Mouse (Mus musculus): ENCODE results near the gene Dnah10. TPM values are rescaled to one million over a fixed set of nuclear protein-coding genes. Genes with fewer than 3 reads are reported as not detected.

The Dnah10 gene
- polyA plus RNA-seq, 1 experiment = 0.30 TPM

- H3K4me1 ChIP-seq (ENCODE audit: control insufficient read depth, insufficient read depth, low read length) = 0 out of 2 replicates have a peak, but pooled peaks cover 7% of the 10 kb centered on the region
- H3K4me3 ChIP-seq (ENCODE audit: insufficient read depth, low read length) = no peak overlapping the region
- TF ChIP-seq CTCF (IDR thresholded peaks at IDR 0.05; ENCODE audit: borderline replicate concordance, insufficient read depth, low read length) (no peak), POLR2A (IDR thresholded peaks at IDR 0.05; ENCODE audit: low read depth, low read length) (no peak)
- no peak overlapping the region for H3K27ac ChIP-seq (ENCODE audit: insufficient read depth, low read length)
Measured at GRCm38 (mm10) chr5:124840202-124840601, 115.3 kb downstream of the Dnah10 start.

DNA sequence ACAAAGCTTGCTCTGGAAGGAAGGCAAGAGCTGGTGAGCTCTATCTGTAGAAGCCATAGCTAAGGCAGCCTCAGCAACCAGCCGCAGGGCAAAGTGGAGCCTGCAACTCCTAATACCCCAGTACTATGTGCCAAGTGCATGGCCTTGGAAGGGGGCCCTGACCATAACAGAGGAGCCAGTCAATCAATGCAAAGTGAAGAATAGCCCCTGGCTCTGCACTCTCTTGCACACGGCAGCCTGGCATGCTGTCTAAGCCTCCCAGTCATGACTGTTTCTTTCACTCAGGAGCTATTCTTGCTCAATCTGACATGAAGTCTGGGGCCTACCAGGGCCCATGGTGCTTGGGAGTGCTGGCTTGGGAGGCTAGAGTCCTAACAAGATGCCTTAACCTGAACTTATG lies 115.8 kb downstream of the Dnah10 start:
- TF ChIP-seq CTCF (IDR thresholded peaks at IDR 0.05; ENCODE audit: borderline replicate concordance, insufficient read depth, low read length) (no peak), POLR2A (IDR thresholded peaks at IDR 0.05; ENCODE audit: low read depth, low read length) (no peak)
- H3K27ac ChIP-seq (ENCODE audit: insufficient read depth, low read length) = no peak overlapping the region
- no peak overlapping the region for H3K4me3 ChIP-seq (ENCODE audit: insufficient read depth, low read length)
- 0 out of 2 replicates have a peak, but pooled peaks cover 7% of the 10 kb centered on the region for H3K4me1 ChIP-seq (ENCODE audit: control insufficient read depth, insufficient read depth, low read length)

GRCm38 (mm10) chr5:124843386-124843785 lies 118.5 kb downstream of the Dnah10 start:
- Histone ChIP-seq H3K4me3 (ENCODE audit: insufficient read depth, low read length) (no peak overlapping the region), H3K4me1 (ENCODE audit: control insufficient read depth, insufficient read depth, low read length) (0 out of 2 replicates have a peak, but pooled peaks cover 7% of the 10 kb centered on the region), H3K27ac (ENCODE audit: insufficient read depth, low read length) (no peak overlapping the region)
- TF ChIP-seq POLR2A (IDR thresholded peaks at IDR 0.05; ENCODE audit: low read depth, low read length) (no peak), CTCF (IDR thresholded peaks at IDR 0.05; ENCODE audit: borderline replicate concordance, insufficient read depth, low read length) (no peak)

GRCm38 (mm10) chr5:124844929-124845328 lies 120.0 kb downstream of the Dnah10 start:
- no peak for TF ChIP-seq POLR2A (IDR thresholded peaks at IDR 0.05; ENCODE audit: low read depth, low read length)
- TF ChIP-seq CTCF (IDR thresholded peaks at IDR 0.05; ENCODE audit: borderline replicate concordance, insufficient read depth, low read length) = no peak
- Histone ChIP-seq H3K4me1 (ENCODE audit: control insufficient read depth, insufficient read depth, low read length) (0 out of 2 replicates have a peak, but pooled peaks cover 7% of the 10 kb centered on the region), H3K4me3 (ENCODE audit: insufficient read depth, low read length) (no peak overlapping the region), H3K27ac (ENCODE audit: insufficient read depth, low read length) (no peak overlapping the region)

GRCm38 (mm10) chr5:124847014-124847413 lies 122.1 kb downstream of the Dnah10 start:
- TF ChIP-seq POLR2A (IDR thresholded peaks at IDR 0.05; ENCODE audit: low read depth, low read length) (no peak), CTCF (IDR thresholded peaks at IDR 0.05; ENCODE audit: borderline replicate concordance, insufficient read depth, low read length) (no peak)
- Histone ChIP-seq H3K27ac (ENCODE audit: insufficient read depth, low read length) (no peak overlapping the region), H3K4me3 (ENCODE audit: insufficient read depth, low read length) (no peak overlapping the region), H3K4me1 (ENCODE audit: control insufficient read depth, insufficient read depth, low read length) (0 out of 2 replicates have a peak, but pooled peaks cover 7% of the 10 kb centered on the region)

GRCm38 (mm10) chr5:124848994-124849393 lies 124.1 kb downstream of the Dnah10 start:
- Histone ChIP-seq H3K27ac (ENCODE audit: insufficient read depth, low read length) (no peak overlapping the region), H3K4me3 (ENCODE audit: insufficient read depth, low read length) (no peak overlapping the region), H3K4me1 (ENCODE audit: control insufficient read depth, insufficient read depth, low read length) (peaks cover 3% of the 10 kb centered on the region; the same call in 1 of the 2 replicates)
- TF ChIP-seq CTCF (IDR thresholded peaks at IDR 0.05; ENCODE audit: borderline replicate concordance, insufficient read depth, low read length) = no peak
- no peak for TF ChIP-seq POLR2A (IDR thresholded peaks at IDR 0.05; ENCODE audit: low read depth, low read length)

- Histone ChIP-seq H3K4me1 (ENCODE audit: control insufficient read depth, insufficient read depth, low read length) (peaks cover 3% of the 10 kb centered on the region; the same call in 1 of the 2 replicates), H3K27ac (ENCODE audit: insufficient read depth, low read length) (no peak overlapping the region), H3K4me3 (ENCODE audit: insufficient read depth, low read length) (no peak overlapping the region)
- TF ChIP-seq CTCF (IDR thresholded peaks at IDR 0.05; ENCODE audit: borderline replicate concordance, insufficient read depth, low read length) = no peak
- TF ChIP-seq POLR2A (IDR thresholded peaks at IDR 0.05; ENCODE audit: low read depth, low read length) = no peak
Measured at GRCm38 (mm10) chr5:124851572-124851971, 126.7 kb downstream of the Dnah10 start.

DNA sequence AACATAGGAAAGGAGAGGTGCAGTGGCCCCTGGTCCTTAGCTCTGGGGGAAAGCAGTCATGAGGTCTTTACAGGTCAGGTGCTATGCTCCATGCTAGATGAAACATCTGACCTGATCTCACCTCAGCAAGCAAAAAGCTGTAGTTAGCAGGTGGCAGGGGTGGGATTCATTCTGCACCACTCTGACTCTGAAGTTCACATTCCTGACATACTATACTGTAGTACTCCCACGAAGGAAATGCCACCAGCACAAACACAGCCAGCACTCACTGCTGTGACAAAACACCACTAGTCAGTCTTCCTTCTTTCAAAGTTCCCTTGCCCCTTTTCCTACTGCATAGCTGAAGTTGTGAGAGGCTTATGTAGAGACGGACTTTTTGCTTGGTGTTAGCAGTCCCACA lies 127.4 kb downstream of the Dnah10 start:
- no peak overlapping the region for H3K27ac ChIP-seq (ENCODE audit: insufficient read depth, low read length)

GRCm38 (mm10) chr5:124853079-124853478 lies 128.2 kb downstream of the Dnah10 start:
- peaks cover 3% of the 10 kb centered on the region; the same call in 1 of the 2 replicates for H3K4me1 ChIP-seq (ENCODE audit: control insufficient read depth, insufficient read depth, low read length)
- TF ChIP-seq CTCF (IDR thresholded peaks at IDR 0.05; ENCODE audit: borderline replicate concordance, insufficient read depth, low read length) (no peak), POLR2A (IDR thresholded peaks at IDR 0.05; ENCODE audit: low read depth, low read length) (no peak)
- no peak overlapping the region for H3K4me3 ChIP-seq (ENCODE audit: insufficient read depth, low read length)
- H3K27ac ChIP-seq (ENCODE audit: insufficient read depth, low read length) = no peak overlapping the region

More for the DNA sequence above, 127.4 kb downstream of the Dnah10 start:
- TF ChIP-seq CTCF (IDR thresholded peaks at IDR 0.05; ENCODE audit: borderline replicate concordance, insufficient read depth, low read length) (no peak), POLR2A (IDR thresholded peaks at IDR 0.05; ENCODE audit: low read depth, low read length) (no peak)
- peaks cover 3% of the 10 kb centered on the region; the same call in 1 of the 2 replicates for H3K4me1 ChIP-seq (ENCODE audit: control insufficient read depth, insufficient read depth, low read length)
- H3K4me3 ChIP-seq (ENCODE audit: insufficient read depth, low read length) = no peak overlapping the region

- TF ChIP-seq POLR2A (IDR thresholded peaks at IDR 0.05; ENCODE audit: low read depth, low read length) (no peak), CTCF (IDR thresholded peaks at IDR 0.05; ENCODE audit: borderline replicate concordance, insufficient read depth, low read length) (no peak)
Measured at GRCm38 (mm10) chr5:124854202-124854601, 129.3 kb downstream of the Dnah10 start.

More at GRCm38 (mm10) chr5:124854202-124854601, 129.3 kb downstream of the Dnah10 start:
- H3K4me3 ChIP-seq (ENCODE audit: insufficient read depth, low read length) = no peak overlapping the region
- peaks cover 3% of the 10 kb centered on the region; the same call in 1 of the 2 replicates for H3K4me1 ChIP-seq (ENCODE audit: control insufficient read depth, insufficient read depth, low read length)
- H3K27ac ChIP-seq (ENCODE audit: insufficient read depth, low read length) = no peak overlapping the region
